Mouse (Mus musculus): ENCODE measurements around the gene Eif4e2. TPM values are rescaled to one million over a fixed set of nuclear protein-coding genes. Genes with fewer than 3 reads are reported as not detected.

Gene Eif4e2
- polyA plus RNA-seq, 1 experiment: 26.6 TPM

- Histone ChIP-seq H3K4me1 (ENCODE audit: control insufficient read depth, insufficient read depth, low read length) (no peaks in the 10 kb centered on the region), H3K4me3 (replicated peaks; ENCODE audit: extremely low read depth, low read depth, low read length) (no peak overlapping the region)
- WGBS: 64% methylated on average over 5 of the region's 5 CpGs
- TF ChIP-seq POLR2A (IDR thresholded peaks at IDR 0.05; ENCODE audit: borderline replicate concordance, extremely low read depth, low read depth, low read length): no peak
- TF ChIP-seq CTCF (IDR thresholded peaks at IDR 0.05; ENCODE audit: insufficient read depth, low read length): no peak
- no peak for DNase-seq
These were observed 66.6 kb downstream of the Eif4e2 start for GRCm38 (mm10) chr1:87280281-87280680.

GRCm38 (mm10) chr1:87281599-87282412 is 68.1 kb downstream of the Eif4e2 start:
- WGBS: 32% methylated on average over 20 of the region's 20 CpGs
- no peak for DNase-seq
- Histone ChIP-seq H3K4me3 (replicated peaks; ENCODE audit: extremely low read depth, low read depth, low read length) (no peak overlapping the region), H3K4me1 (ENCODE audit: control insufficient read depth, insufficient read depth, low read length) (no peaks in the 10 kb centered on the region)
- no peak for TF ChIP-seq CTCF (IDR thresholded peaks at IDR 0.05; ENCODE audit: insufficient read depth, low read length)
- TF ChIP-seq POLR2A (IDR thresholded peaks at IDR 0.05; ENCODE audit: borderline replicate concordance, extremely low read depth, low read depth, low read length): no peak

- TF ChIP-seq CTCF (IDR thresholded peaks at IDR 0.05; ENCODE audit: insufficient read depth, low read length) (no peak), POLR2A (IDR thresholded peaks at IDR 0.05; ENCODE audit: borderline replicate concordance, extremely low read depth, low read depth, low read length) (no peak)
- no peak for DNase-seq
- 74% methylated on average over 6 of the region's 6 CpGs for WGBS
- Histone ChIP-seq H3K4me3 (replicated peaks; ENCODE audit: extremely low read depth, low read depth, low read length) (no peak overlapping the region), H3K4me1 (ENCODE audit: control insufficient read depth, insufficient read depth, low read length) (no peaks in the 10 kb centered on the region)
These were observed 68.7 kb downstream of the Eif4e2 start for GRCm38 (mm10) chr1:87282413-87282788.

GRCm38 (mm10) chr1:87283410-87283960 is 69.8 kb downstream of the Eif4e2 start:
- Histone ChIP-seq H3K4me3 (replicated peaks; ENCODE audit: extremely low read depth, low read depth, low read length) (no peak overlapping the region), H3K4me1 (ENCODE audit: control insufficient read depth, insufficient read depth, low read length) (no peaks in the 10 kb centered on the region)
- DNase-seq: no peak
- WGBS: 88% methylated on average over 10 of the region's 10 CpGs
- no peak for TF ChIP-seq POLR2A (IDR thresholded peaks at IDR 0.05; ENCODE audit: borderline replicate concordance, extremely low read depth, low read depth, low read length)
- no peak for TF ChIP-seq CTCF (IDR thresholded peaks at IDR 0.05; ENCODE audit: insufficient read depth, low read length)

- DNase-seq: no peak
- no peak overlapping the region for H3K4me3 ChIP-seq (replicated peaks; ENCODE audit: extremely low read depth, low read depth, low read length)
- no peaks in the 10 kb centered on the region for H3K4me1 ChIP-seq (ENCODE audit: control insufficient read depth, insufficient read depth, low read length)
- no peak for TF ChIP-seq CTCF (IDR thresholded peaks at IDR 0.05; ENCODE audit: insufficient read depth, low read length)
- no peak for TF ChIP-seq POLR2A (IDR thresholded peaks at IDR 0.05; ENCODE audit: borderline replicate concordance, extremely low read depth, low read depth, low read length)
- 76% methylated on average over 2 of the region's 2 CpGs for WGBS
These were observed 73.4 kb downstream of the Eif4e2 start for GRCm38 (mm10) chr1:87287105-87287504.

Other genes starting within 250 kb of the Eif4e2 start
- gene Alppl2, start 124.0 kb upstream of the Eif4e2 start, polyA plus RNA-seq (2012; rRNA removed): 0.07 TPM in 1 of 2 replicates, not detected in the other
- gene Alpi, start 112.3 kb upstream of the Eif4e2 start, polyA plus RNA-seq (2012; rRNA removed): 0.42 TPM in 1 of 2 replicates, not detected in the other
- gene Akp3, start 88.9 kb upstream of the Eif4e2 start, polyA plus RNA-seq (2012; rRNA removed): 0.06 TPM in 1 of 2 replicates, not detected in the other
- gene Ecel1, start 57.4 kb upstream of the Eif4e2 start, polyA plus RNA-seq (2012; rRNA removed): not detected in 2 replicates
- not detected in 2 replicates for gene Prss56, start 30.6 kb upstream of the Eif4e2 start, polyA plus RNA-seq (2012; rRNA removed)
- 0.56 TPM in 1 of 2 replicates, not detected in the other for gene Chrnd, start 23.3 kb upstream of the Eif4e2 start, polyA plus RNA-seq (2012; rRNA removed)
- gene Chrng, start 9.3 kb upstream of the Eif4e2 start, polyA plus RNA-seq (2012; rRNA removed): 0.24 TPM in 1 of 2 replicates, not detected in the other
- gene Efhd1, start 50.4 kb downstream of the Eif4e2 start, polyA plus RNA-seq (2012; rRNA removed): 1.7 and 3.0 TPM in 2 replicates
- 20.2 and 30.4 TPM in 2 replicates for gene Gigyf2, start 113.1 kb downstream of the Eif4e2 start, polyA plus RNA-seq (2012; rRNA removed)
- 8.7 and 14.2 TPM in 2 replicates for gene Kcnj13, start 180.8 kb downstream of the Eif4e2 start, polyA plus RNA-seq (2012; rRNA removed)